ENCODE assay signal across 25 mouse cellular contexts in the genomic region with DNA sequence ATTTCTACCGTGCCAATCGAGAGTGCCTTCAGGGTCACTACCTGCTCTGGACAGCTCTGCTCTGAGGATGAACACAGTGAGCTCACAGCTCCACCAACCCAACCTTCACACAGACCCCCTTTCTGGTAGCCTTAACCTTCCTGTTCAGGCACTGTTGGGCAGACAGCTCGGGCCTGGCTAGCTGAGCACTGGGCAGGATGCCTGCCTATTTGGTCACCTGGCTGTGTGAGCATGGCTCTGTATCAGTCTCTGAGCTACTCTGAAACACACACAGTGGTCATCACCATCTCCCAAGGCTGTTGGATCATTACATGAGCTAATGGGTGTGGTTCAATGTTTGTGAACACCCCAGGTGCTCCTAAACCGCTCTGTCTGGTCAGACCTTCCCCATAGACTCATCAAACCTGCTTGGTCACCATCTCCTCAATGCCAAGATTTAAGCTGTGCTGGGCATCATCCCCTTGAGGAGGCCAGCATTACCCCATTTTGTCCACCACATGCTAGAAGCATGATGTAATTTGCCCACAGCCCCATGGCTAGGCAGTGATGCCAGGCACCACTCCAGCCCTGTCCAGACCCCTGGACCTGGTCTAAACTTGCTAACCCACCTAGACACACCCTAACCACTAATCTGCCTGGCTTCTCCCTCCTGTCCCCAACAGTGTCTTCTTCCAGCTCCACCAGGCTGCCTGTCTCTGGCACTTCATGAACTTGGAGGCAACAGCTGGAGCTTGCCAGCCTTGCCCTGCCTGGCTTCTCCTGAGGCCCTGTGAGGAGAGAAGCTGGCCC. TPM values are rescaled to one million over a fixed set of nuclear protein-coding genes. Genes with fewer than 3 reads are reported as not detected.
A peak's percentile ranks its signal among the peaks of the same experiment; 100 is the strongest.
DNase-seq lines count a peak whose midpoint lies in the region; ATAC-seq and TF ChIP-seq lines count a peak whose summit lies in the region.
"Had no signal": no experiment of that assay in that cellular context is flagged by ENCODE, and none has a peak within 500 bp of the region (broad histone marks: within the 10 kb centered on the region; RNA-seq: fewer than 3 reads in every experiment).

No protein-coding gene starts in this region.

- no peaks in the 10 kb centered on the region for H3K4me1 ChIP-seq in cerebellum, adult 2 months (ENCODE audit: control insufficient read depth, insufficient read depth, low read length)
- peaks cover 90% of the 10 kb centered on the region for H3K4me1 ChIP-seq in forebrain, embryonic 13.5 days
- H3K4me1 ChIP-seq in forebrain, embryonic 11.5 days (replicated peaks; ENCODE audit: control insufficient read depth, insufficient read depth, low read length): peaks cover 26% of the 10 kb centered on the region
- peaks cover 40% of the 10 kb centered on the region for H3K4me1 ChIP-seq in hindbrain, embryonic 16.5 days (ENCODE audit: control insufficient read depth, insufficient read depth, low read depth, low read length)
- peaks cover 38% of the 10 kb centered on the region for H3K4me1 ChIP-seq in hindbrain, embryonic 10.5 days (replicated peaks)
- H3K4me1 ChIP-seq in midbrain, embryonic 13.5 days (replicated peaks): peaks cover 55% of the 10 kb centered on the region

- no peak overlapping the region for H3K4me3 ChIP-seq in cerebellum, adult 2 months (replicated peaks; ENCODE audit: insufficient read depth, low read depth, low read length)
- H3K4me3 ChIP-seq in forebrain, embryonic 13.5 days: no peak overlapping the region
- no peak overlapping the region for H3K4me3 ChIP-seq in forebrain, embryonic 11.5 days (ENCODE audit: low read depth, low read length)
- H3K4me3 ChIP-seq in hindbrain, embryonic 16.5 days (ENCODE audit: low read length): no peak overlapping the region
- no peak overlapping the region for H3K4me3 ChIP-seq in hindbrain, embryonic 10.5 days
- no peak overlapping the region for H3K4me3 ChIP-seq in midbrain, embryonic 13.5 days (replicated peaks)
- H3K4me3 ChIP-seq: heart, embryonic 10.5 days; heart, embryonic 15.5 days; left cerebral cortex, adult 2 months; limb, embryonic 13.5 days; lung, embryonic 15.5 days; stomach, embryonic 15.5 days had no signal

- H3K27ac ChIP-seq in cerebellum, adult 2 months (ENCODE audit: insufficient read depth, low read length): no peak overlapping the region
- peak overlapping the region; percentile 80 for H3K27ac ChIP-seq in forebrain, embryonic 13.5 days
- no peak overlapping the region for H3K27ac ChIP-seq in forebrain, embryonic 11.5 days (ENCODE audit: low read depth, low read length)
- no peak overlapping the region for H3K27ac ChIP-seq in hindbrain, embryonic 16.5 days (ENCODE audit: low read depth, low read length)
- H3K27ac ChIP-seq in hindbrain, embryonic 10.5 days: no peak overlapping the region
- H3K27ac ChIP-seq in midbrain, embryonic 13.5 days: no peak overlapping the region
- H3K27ac ChIP-seq: heart, embryonic 10.5 days; heart, embryonic 15.5 days; hindbrain, postnatal 0 days; left cerebral cortex, adult 2 months; limb, embryonic 13.5 days; lung, embryonic 15.5 days; stomach, embryonic 15.5 days had no signal

- no peaks in the 10 kb centered on the region for H3K9me3 ChIP-seq in forebrain, embryonic 13.5 days (replicated peaks)
- no peaks in the 10 kb centered on the region for H3K9me3 ChIP-seq in forebrain, embryonic 11.5 days (ENCODE audit: control insufficient read depth, low read length)
- no peaks in the 10 kb centered on the region for H3K9me3 ChIP-seq in hindbrain, embryonic 16.5 days (ENCODE audit: control insufficient read depth, low read length)
- H3K9me3 ChIP-seq in hindbrain, embryonic 10.5 days: no peaks in the 10 kb centered on the region
- no peaks in the 10 kb centered on the region for H3K9me3 ChIP-seq in midbrain, embryonic 13.5 days
- H3K9me3 ChIP-seq: heart, embryonic 10.5 days; heart, embryonic 15.5 days; limb, embryonic 13.5 days; lung, embryonic 15.5 days; stomach, embryonic 15.5 days had no signal

- no peak for TF ChIP-seq POLR2A in cerebellum, adult 2 months (IDR thresholded peaks at IDR 0.05; ENCODE audit: borderline replicate concordance, insufficient read depth, low read length)

- no peak for ATAC-seq in forebrain, embryonic 13.5 days
- no peak for ATAC-seq in forebrain, embryonic 11.5 days (replicated peaks; ENCODE audit: low FRiP score)
- 0 out of 2 replicates have a peak, but pooled peaks have one; percentile 5 for ATAC-seq in hindbrain, embryonic 16.5 days
- ATAC-seq in midbrain, embryonic 13.5 days: no peak
- ATAC-seq: hindbrain, postnatal 0 days; intestine, postnatal 0 days had no signal

- 68% methylated on average over 4 of the region's 4 CpGs for WGBS in cerebellum, adult 2 months
- 63% methylated on average over 4 of the region's 4 CpGs for WGBS in forebrain, embryonic 13.5 days
- 69% methylated on average over 4 of the region's 4 CpGs for WGBS in forebrain, embryonic 11.5 days
- 56% methylated on average over 4 of the region's 4 CpGs for WGBS in hindbrain, embryonic 16.5 days
- WGBS in hindbrain, embryonic 10.5 days: 68% methylated on average over 4 of the region's 4 CpGs
- 71% methylated on average over 4 of the region's 4 CpGs for WGBS in midbrain, embryonic 13.5 days

- peak; percentile 57 for DNase-seq in cerebellum, postnatal 10 days
- no peak for DNase-seq in cerebellum, adult 2 months
- no peak for DNase-seq in forebrain, embryonic 11.5 days (ENCODE audit: low spot score)
- DNase-seq in hindbrain, embryonic 10.5 days (ENCODE audit: low spot score): no peak
- DNase-seq in gonadal fat pad, adult 2 months (ENCODE audit: low read depth): peak; percentile 60
- DNase-seq: adrenal gland, adult 8-10 months; cerebellum, adult 9-11 months; gastrocnemius, postnatal 10 days; lung, postnatal 36 days; right cerebral cortex, postnatal 25 days had no signal

- H3K27me3 ChIP-seq in cerebellum, adult 2 months (ENCODE audit: control insufficient read depth, insufficient read depth, low read length): peaks cover 6% of the 10 kb centered on the region; the same call in 1 of the 2 replicates
- peaks cover 65% of the 10 kb centered on the region for H3K27me3 ChIP-seq in forebrain, embryonic 13.5 days
- peaks cover 66% of the 10 kb centered on the region for H3K27me3 ChIP-seq in forebrain, embryonic 11.5 days (ENCODE audit: control insufficient read depth, insufficient read depth, low read length)
- H3K27me3 ChIP-seq in hindbrain, embryonic 16.5 days (replicated peaks; ENCODE audit: control insufficient read depth, insufficient read depth, low read length): peaks cover 42% of the 10 kb centered on the region
- H3K27me3 ChIP-seq in hindbrain, embryonic 10.5 days (ENCODE audit: insufficient read depth, poor library complexity, severe bottlenecking): peaks cover 98% of the 10 kb centered on the region
- H3K27me3 ChIP-seq in midbrain, embryonic 13.5 days: peaks cover 86% of the 10 kb centered on the region

- H3K4me2 ChIP-seq in forebrain, embryonic 13.5 days: peak overlapping the region; percentile 61; the same call in 1 of the 2 replicates
- no peak overlapping the region for H3K4me2 ChIP-seq in forebrain, embryonic 11.5 days (ENCODE audit: low read depth, low read length, severe bottlenecking)
- no peak overlapping the region for H3K4me2 ChIP-seq in hindbrain, embryonic 16.5 days (ENCODE audit: low read length)
- H3K4me2 ChIP-seq in midbrain, embryonic 13.5 days (replicated peaks): no peak overlapping the region
- H3K4me2 ChIP-seq: heart, embryonic 15.5 days; limb, embryonic 13.5 days; liver, embryonic 11.5 days; lung, embryonic 15.5 days; midbrain, embryonic 11.5 days; stomach, embryonic 15.5 days had no signal

- no peak for TF ChIP-seq CTCF in cerebellum, adult 2 months (IDR thresholded peaks at IDR 0.05; ENCODE audit: borderline replicate concordance, insufficient read depth, low read depth, low read length)

- H3K36me3 ChIP-seq in forebrain, embryonic 13.5 days (ENCODE audit: poor library complexity, severe bottlenecking): peaks cover 15% of the 10 kb centered on the region
- H3K36me3 ChIP-seq in forebrain, embryonic 11.5 days (ENCODE audit: control insufficient read depth, insufficient read depth, low read length): no peaks in the 10 kb centered on the region
- H3K36me3 ChIP-seq in hindbrain, embryonic 16.5 days (ENCODE audit: control insufficient read depth, insufficient read depth, low read length): no peaks in the 10 kb centered on the region
- H3K36me3 ChIP-seq in hindbrain, embryonic 10.5 days: no peaks in the 10 kb centered on the region
- no peaks in the 10 kb centered on the region for H3K36me3 ChIP-seq in midbrain, embryonic 13.5 days
- H3K36me3 ChIP-seq: G1E; heart, embryonic 10.5 days; heart, embryonic 15.5 days; limb, embryonic 13.5 days; lung, embryonic 15.5 days; stomach, embryonic 15.5 days had no signal

- no peak overlapping the region for H3K9ac ChIP-seq in forebrain, embryonic 13.5 days
- H3K9ac ChIP-seq in forebrain, embryonic 11.5 days (ENCODE audit: low read length): no peak overlapping the region
- H3K9ac ChIP-seq in hindbrain, embryonic 16.5 days (ENCODE audit: low read depth, low read length): no peak overlapping the region
- H3K9ac ChIP-seq in midbrain, embryonic 13.5 days (replicated peaks): no peak overlapping the region
- H3K9ac ChIP-seq: heart, embryonic 15.5 days; limb, embryonic 13.5 days; lung, embryonic 15.5 days; stomach, embryonic 15.5 days had no signal

RNA-seq across cellular contexts. Expression of a gene that starts 16.8 kb away (rescaled TPM):
- 1.9 and 2.0 TPM in 2 replicates for polyA plus RNA-seq in cerebellum, adult 2 months (2012; rRNA removed)
- 3.1 and 3.8 TPM in 2 replicates for polyA plus RNA-seq in forebrain, embryonic 13.5 days (2015; fragmentation: Nextera tagmentation; extraction: Ambion mirVana)
- 0.39 and 1.1 TPM in 2 replicates for polyA plus RNA-seq in forebrain, embryonic 11.5 days (2014; fragmentation: Nextera tagmentation; extraction: Ambion mirVana)
- polyA plus RNA-seq in hindbrain, embryonic 16.5 days (2015; fragmentation: Nextera tagmentation; extraction: Ambion mirVana): 0.85 and 1.1 TPM in 2 replicates
- 0.20 and 0.25 TPM in 2 replicates for polyA plus RNA-seq in hindbrain, embryonic 10.5 days (2016; fragmentation: Nextera tagmentation; extraction: Ambion mirVana)
- polyA plus RNA-seq in gonadal fat pad, adult 2 months (2012; rRNA removed): 0.63 and 1.6 TPM in 2 replicates
- 0.69 and 0.77 TPM in 2 replicates for polyA plus RNA-seq in midbrain, embryonic 13.5 days (2015; fragmentation: Nextera tagmentation; extraction: Ambion mirVana)
- polyA plus RNA-seq: G1E; liver, embryonic 16.5 days had no signal

Comparison
In these comparisons a context has a peak if more than half of its experiments do, and no peak if none do; other contexts are left out.
1. DNase-seq: peak in cerebellum, postnatal 10 days (2 of 2) and gonadal fat pad, adult 2 months (single experiment); none in cerebellum, adult 2 months (0 of 2), forebrain, embryonic 11.5 days (single experiment) and hindbrain, embryonic 10.5 days (single experiment).